Mouse (Mus musculus): ENCODE measurements around the gene Bub1. TPM values are rescaled to one million over a fixed set of nuclear protein-coding genes. Genes with fewer than 3 reads are reported as not detected.

Bub1 gene
- polyA plus RNA-seq (2014; fragmentation: Nextera tagmentation; extraction: Ambion mirVana), result 33.5 and 34.8 TPM in 2 replicates

GRCm38 (mm10) chr2:127831401-127832102, at the start of gene Bub1:
Gene Bub1, minus strand, starts transcription at chr2:127831865.
- peak within 1 kb of the TSS; percentile 52 for H3K9ac ChIP-seq (ENCODE audit: low read depth, low read length)
- peak; percentile 96 for DNase-seq (ENCODE audit: low spot score)
- ATAC-seq (ENCODE audit: low FRiP score), result peak; percentile 97
- no peaks in the 10 kb centered on the region for H3K9me3 ChIP-seq (ENCODE audit: control insufficient read depth, low read length)
- peak within 1 kb of the TSS; percentile 70 for H3K4me3 ChIP-seq (ENCODE audit: low read depth, low read length)
- H3K4me1 ChIP-seq (replicated peaks; ENCODE audit: control insufficient read depth, insufficient read depth, low read length), result no peaks in the 10 kb centered on the region
- peak within 1 kb of the TSS; percentile 60 for H3K4me2 ChIP-seq (replicated peaks; ENCODE audit: low read depth, low read length)
- WGBS, result under 1% methylated on average over 47 of the region's 56 CpGs
- no peak within 1 kb of the TSS for H3K27ac ChIP-seq (ENCODE audit: low read depth, low read length)
- no peaks in the 10 kb centered on the region for H3K27me3 ChIP-seq (ENCODE audit: control insufficient read depth, insufficient read depth, low read length)
- no peaks in the 10 kb centered on the region for H3K36me3 ChIP-seq (ENCODE audit: control insufficient read depth, insufficient read depth, low read length)

DNA sequence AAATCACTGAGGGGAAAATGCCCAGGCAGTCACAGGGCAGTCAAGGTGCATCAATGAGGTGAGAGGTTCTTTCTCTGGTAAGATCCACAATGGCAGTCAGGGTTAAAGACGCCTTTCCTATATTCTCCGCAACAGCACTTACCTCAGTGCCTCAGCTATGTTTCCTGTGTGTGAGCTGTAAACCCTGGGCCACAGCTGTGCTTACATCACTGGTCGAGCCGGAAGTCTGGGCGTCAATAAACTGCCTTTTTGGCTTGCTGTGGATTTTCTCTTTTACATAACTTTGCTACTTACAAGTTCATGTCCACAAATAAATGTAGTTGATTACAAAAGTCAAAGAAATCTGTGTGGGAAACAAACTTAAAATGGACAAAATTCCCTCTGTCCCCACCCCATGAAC, 49.4 kb upstream of the Bub1 start:
- DNase-seq (ENCODE audit: low spot score), result no peak
- H3K36me3 ChIP-seq (ENCODE audit: control insufficient read depth, insufficient read depth, low read length), result no peaks in the 10 kb centered on the region
- 88% methylated on average over 5 of the region's 5 CpGs for WGBS
- no peaks in the 10 kb centered on the region for H3K4me1 ChIP-seq (replicated peaks; ENCODE audit: control insufficient read depth, insufficient read depth, low read length)
- no peak for ATAC-seq (ENCODE audit: low FRiP score)
- no peak overlapping the region for H3K27ac ChIP-seq (ENCODE audit: low read depth, low read length)
- no peaks in the 10 kb centered on the region for H3K9me3 ChIP-seq (ENCODE audit: control insufficient read depth, low read length)
- H3K4me2 ChIP-seq (replicated peaks; ENCODE audit: low read depth, low read length), result no peak overlapping the region
- H3K9ac ChIP-seq (ENCODE audit: low read depth, low read length), result no peak overlapping the region
- no peak overlapping the region for H3K4me3 ChIP-seq (ENCODE audit: low read depth, low read length)
- H3K27me3 ChIP-seq (ENCODE audit: control insufficient read depth, insufficient read depth, low read length), result no peaks in the 10 kb centered on the region

GRCm38 (mm10) chr2:127864381-127864780, 32.7 kb upstream of the Bub1 start:
- no peak for ATAC-seq (ENCODE audit: low FRiP score)
- Histone ChIP-seq H3K9ac (ENCODE audit: low read depth, low read length) (no peak overlapping the region), H3K36me3 (ENCODE audit: control insufficient read depth, insufficient read depth, low read length) (no peaks in the 10 kb centered on the region), H3K27ac (ENCODE audit: low read depth, low read length) (no peak overlapping the region), H3K27me3 (ENCODE audit: control insufficient read depth, insufficient read depth, low read length) (no peaks in the 10 kb centered on the region), H3K4me2 (replicated peaks; ENCODE audit: low read depth, low read length) (no peak overlapping the region), H3K9me3 (ENCODE audit: control insufficient read depth, low read length) (no peaks in the 10 kb centered on the region), H3K4me3 (ENCODE audit: low read depth, low read length) (no peak overlapping the region), H3K4me1 (replicated peaks; ENCODE audit: control insufficient read depth, insufficient read depth, low read length) (no peaks in the 10 kb centered on the region)
- DNase-seq (ENCODE audit: low spot score), result no peak
- 76% methylated on average over 4 of the region's 4 CpGs for WGBS

DNA sequence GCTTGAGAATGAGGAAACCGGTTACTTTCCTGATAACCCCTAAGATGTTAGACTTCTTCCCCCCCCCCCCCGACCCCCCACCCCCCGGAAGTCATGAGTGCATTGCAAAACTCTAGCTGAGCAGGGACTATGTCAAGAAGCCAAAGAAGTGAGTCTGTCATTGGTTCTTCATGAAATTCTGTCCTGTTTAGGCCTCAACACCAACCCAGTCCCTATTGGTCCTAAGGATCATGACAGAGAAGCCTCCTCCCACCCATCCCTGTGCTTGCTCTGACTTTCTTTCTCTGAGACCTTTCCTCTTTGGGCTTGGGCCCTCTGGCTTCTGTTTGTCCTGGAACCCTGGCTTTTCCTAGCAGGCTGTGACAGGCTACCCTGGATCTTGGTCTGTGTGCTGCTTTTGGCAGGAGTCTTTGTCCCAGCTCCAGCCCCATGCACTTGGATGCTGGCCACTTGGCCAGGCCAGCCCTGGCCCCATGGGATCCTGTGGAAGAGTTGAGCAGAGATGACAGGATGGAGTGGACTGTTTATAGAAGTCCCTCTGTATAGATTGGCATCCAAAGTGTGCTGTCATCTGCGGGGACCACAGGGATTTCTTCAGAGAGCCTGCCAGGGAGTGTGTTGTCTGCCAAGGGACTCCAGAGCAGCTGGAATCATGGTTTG, 22.8 kb upstream of the Bub1 start:
- no peak overlapping the region for H3K4me3 ChIP-seq (ENCODE audit: low read depth, low read length)
- H3K9me3 ChIP-seq (ENCODE audit: control insufficient read depth, low read length), result no peaks in the 10 kb centered on the region
- H3K4me1 ChIP-seq (replicated peaks; ENCODE audit: control insufficient read depth, insufficient read depth, low read length), result no peaks in the 10 kb centered on the region
- ATAC-seq (ENCODE audit: low FRiP score) (no peak), DNase-seq (ENCODE audit: low spot score) (no peak)
- H3K4me2 ChIP-seq (replicated peaks; ENCODE audit: low read depth, low read length), result no peak overlapping the region
- 79% methylated on average over 3 of the region's 4 CpGs for WGBS
- no peak overlapping the region for H3K27ac ChIP-seq (ENCODE audit: low read depth, low read length)
- H3K27me3 ChIP-seq (ENCODE audit: control insufficient read depth, insufficient read depth, low read length), result no peaks in the 10 kb centered on the region
- no peak overlapping the region for H3K9ac ChIP-seq (ENCODE audit: low read depth, low read length)
- no peaks in the 10 kb centered on the region for H3K36me3 ChIP-seq (ENCODE audit: control insufficient read depth, insufficient read depth, low read length)

DNA sequence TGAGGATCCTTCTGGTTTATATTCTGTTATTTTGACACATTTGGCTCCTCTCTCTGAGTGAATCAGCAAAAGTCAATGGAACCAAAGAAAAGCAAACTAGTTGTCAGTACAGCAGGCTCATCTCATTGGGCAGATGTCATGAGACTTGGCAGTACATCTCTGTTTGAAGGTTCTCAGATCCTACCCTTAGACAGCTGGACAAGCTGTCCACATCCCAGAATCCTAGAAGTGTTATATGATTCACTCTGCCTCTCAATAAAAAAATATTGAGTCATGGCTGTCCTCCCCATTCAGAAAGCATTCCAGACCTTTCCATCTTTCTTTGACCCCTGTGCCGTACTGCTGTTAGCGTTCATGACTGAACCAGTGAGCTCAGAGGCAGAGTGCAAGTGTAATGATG, 18.7 kb upstream of the Bub1 start:
- Histone ChIP-seq H3K27me3 (ENCODE audit: control insufficient read depth, insufficient read depth, low read length) (no peaks in the 10 kb centered on the region), H3K9me3 (ENCODE audit: control insufficient read depth, low read length) (no peaks in the 10 kb centered on the region), H3K4me3 (ENCODE audit: low read depth, low read length) (no peak overlapping the region), H3K9ac (ENCODE audit: low read depth, low read length) (no peak overlapping the region), H3K27ac (ENCODE audit: low read depth, low read length) (no peak overlapping the region), H3K4me1 (replicated peaks; ENCODE audit: control insufficient read depth, insufficient read depth, low read length) (no peaks in the 10 kb centered on the region), H3K36me3 (ENCODE audit: control insufficient read depth, insufficient read depth, low read length) (no peaks in the 10 kb centered on the region), H3K4me2 (replicated peaks; ENCODE audit: low read depth, low read length) (no peak overlapping the region)
- 89% methylated on average over 2 of the region's 2 CpGs for WGBS
- no peak for DNase-seq (ENCODE audit: low spot score)
- no peak for ATAC-seq (ENCODE audit: low FRiP score)

DNA sequence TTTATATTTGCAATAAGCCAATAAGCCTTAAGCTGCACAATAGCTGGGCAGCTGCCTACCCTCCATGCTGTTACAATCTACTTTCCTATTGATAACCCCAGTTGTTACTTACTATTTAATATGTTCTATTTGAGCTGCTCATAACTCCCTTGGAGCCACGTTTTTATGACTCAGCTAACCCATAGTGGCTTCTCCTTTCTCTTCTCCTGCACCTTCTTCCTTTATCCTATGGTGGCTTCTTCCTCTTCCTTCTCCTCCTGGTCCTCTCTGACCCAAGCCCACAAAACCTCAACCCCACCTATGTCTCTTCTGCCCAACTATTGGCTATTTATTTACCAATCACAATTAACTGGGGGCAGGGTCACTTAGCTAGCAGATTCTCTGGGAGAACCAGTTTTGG, 14.9 kb upstream of the Bub1 start:
- no peaks in the 10 kb centered on the region for H3K4me1 ChIP-seq (replicated peaks; ENCODE audit: control insufficient read depth, insufficient read depth, low read length)
- no peaks in the 10 kb centered on the region for H3K36me3 ChIP-seq (ENCODE audit: control insufficient read depth, insufficient read depth, low read length)
- H3K4me2 ChIP-seq (replicated peaks; ENCODE audit: low read depth, low read length), result no peak overlapping the region
- DNase-seq (ENCODE audit: low spot score), result no peak
- H3K27ac ChIP-seq (ENCODE audit: low read depth, low read length), result no peak overlapping the region
- no peaks in the 10 kb centered on the region for H3K27me3 ChIP-seq (ENCODE audit: control insufficient read depth, insufficient read depth, low read length)
- H3K9me3 ChIP-seq (ENCODE audit: control insufficient read depth, low read length), result no peaks in the 10 kb centered on the region
- H3K4me3 ChIP-seq (ENCODE audit: low read depth, low read length), result no peak overlapping the region
- ATAC-seq (ENCODE audit: low FRiP score), result no peak
- H3K9ac ChIP-seq (ENCODE audit: low read depth, low read length), result no peak overlapping the region
- 44% methylated on average over 1 of the region's 1 CpGs for WGBS

GRCm38 (mm10) chr2:127846008-127846407, 14.3 kb upstream of the Bub1 start:
- Histone ChIP-seq H3K9ac (ENCODE audit: low read depth, low read length) (no peak overlapping the region), H3K36me3 (ENCODE audit: control insufficient read depth, insufficient read depth, low read length) (no peaks in the 10 kb centered on the region)
- no peak for ATAC-seq (ENCODE audit: low FRiP score)

DNA sequence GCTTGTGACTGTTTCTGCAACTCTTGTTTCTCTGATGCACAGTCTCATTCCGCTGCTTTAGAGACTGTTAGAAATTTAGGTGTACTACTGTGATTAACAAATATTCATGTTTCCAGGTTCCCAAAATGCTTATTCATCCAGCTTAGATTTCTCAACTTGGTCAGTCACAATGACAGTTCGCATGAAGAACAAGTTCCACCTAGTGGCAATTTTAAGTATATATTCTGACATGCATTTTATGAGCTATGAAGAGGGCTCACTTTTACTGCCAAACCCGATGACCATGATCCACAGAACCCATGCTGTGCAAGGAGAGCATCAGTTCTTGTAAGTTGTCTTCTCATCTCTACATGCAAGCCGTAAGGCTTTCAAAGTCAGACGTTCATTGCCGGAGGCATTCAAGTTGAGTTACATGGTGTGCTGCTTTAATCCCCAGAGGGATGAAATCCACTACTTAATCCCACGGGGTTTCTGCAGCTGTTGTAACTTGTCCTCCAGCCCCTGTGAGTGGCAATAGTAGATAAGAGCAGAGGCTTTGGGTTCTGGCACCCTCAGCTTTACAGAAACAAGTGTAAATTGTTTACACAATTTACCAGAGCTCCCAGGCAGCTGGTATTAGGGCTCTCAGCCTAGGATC, 13.8 kb upstream of the Bub1 start:
- Histone ChIP-seq H3K4me3 (ENCODE audit: low read depth, low read length) (no peak overlapping the region), H3K9me3 (ENCODE audit: control insufficient read depth, low read length) (no peaks in the 10 kb centered on the region), H3K9ac (ENCODE audit: low read depth, low read length) (no peak overlapping the region), H3K36me3 (ENCODE audit: control insufficient read depth, insufficient read depth, low read length) (no peaks in the 10 kb centered on the region), H3K27ac (ENCODE audit: low read depth, low read length) (no peak overlapping the region), H3K27me3 (ENCODE audit: control insufficient read depth, insufficient read depth, low read length) (no peaks in the 10 kb centered on the region), H3K4me2 (replicated peaks; ENCODE audit: low read depth, low read length) (no peak overlapping the region), H3K4me1 (replicated peaks; ENCODE audit: control insufficient read depth, insufficient read depth, low read length) (no peaks in the 10 kb centered on the region)
- 63% methylated on average over 7 of the region's 7 CpGs for WGBS
- DNase-seq (ENCODE audit: low spot score) (peak; percentile 5), ATAC-seq (ENCODE audit: low FRiP score) (no peak)

More at GRCm38 (mm10) chr2:127846008-127846407, 14.3 kb upstream of the Bub1 start:
- no peak for DNase-seq (ENCODE audit: low spot score)
- Histone ChIP-seq H3K4me2 (replicated peaks; ENCODE audit: low read depth, low read length) (no peak overlapping the region), H3K27me3 (ENCODE audit: control insufficient read depth, insufficient read depth, low read length) (no peaks in the 10 kb centered on the region), H3K27ac (ENCODE audit: low read depth, low read length) (no peak overlapping the region), H3K4me1 (replicated peaks; ENCODE audit: control insufficient read depth, insufficient read depth, low read length) (no peaks in the 10 kb centered on the region), H3K4me3 (ENCODE audit: low read depth, low read length) (no peak overlapping the region), H3K9me3 (ENCODE audit: control insufficient read depth, low read length) (no peaks in the 10 kb centered on the region)
